Mouse (Mus musculus) kidney, postnatal 10 days (tissue): ENCODE results near the gene Uggt1.

ENCODE experiments used
- DNase-seq: peaks from one replicate; pipeline ENCODE4 v3.0.0; 2021; ENCODE audit warnings: mixed read lengths

Gene Uggt1

GRCm38 (mm10) chr1:36255871-36256640, 11.5 kb upstream of the Uggt1 start:
- peak; percentile 45 for DNase-seq

DNA sequence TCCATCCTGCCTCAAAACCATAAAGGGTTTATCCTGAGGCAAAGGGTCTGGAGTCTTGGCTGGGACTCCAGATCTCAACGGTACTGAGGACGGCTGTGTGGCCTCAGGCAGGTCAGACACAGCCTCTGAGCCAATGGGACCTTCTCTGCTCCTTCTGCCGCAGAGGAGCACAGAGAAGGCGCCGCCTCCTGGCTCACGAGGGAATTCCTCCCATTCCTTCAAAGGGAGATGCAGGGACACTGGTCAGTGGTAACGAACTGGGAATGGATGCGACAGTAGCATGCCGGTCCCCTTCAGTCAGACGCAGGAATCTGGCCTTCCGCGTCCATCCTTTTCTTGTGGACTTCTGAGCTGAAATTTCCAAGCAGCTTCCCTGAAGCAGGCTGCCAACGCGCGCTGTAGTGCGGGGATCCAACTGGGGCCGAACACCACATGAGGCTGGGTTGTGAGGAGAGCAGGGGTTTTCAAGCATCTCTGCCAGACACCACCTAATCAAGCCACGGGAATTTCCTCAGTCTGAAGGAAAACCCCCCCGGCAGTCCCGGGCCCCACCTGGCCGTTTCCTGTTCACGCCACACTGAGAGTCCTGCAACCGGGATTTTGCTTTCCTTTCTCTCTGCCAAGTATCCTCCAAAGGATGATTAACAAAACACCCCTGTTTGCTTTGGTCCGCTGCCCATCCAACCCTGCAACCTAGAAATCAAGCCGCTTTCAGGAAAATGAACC, 10.3 kb upstream of the Uggt1 start:
- peak; percentile 79 for DNase-seq

GRCm38 (mm10) chr1:36252791-36253190, 8.3 kb upstream of the Uggt1 start:
- peak; percentile 83 for DNase-seq

DNA sequence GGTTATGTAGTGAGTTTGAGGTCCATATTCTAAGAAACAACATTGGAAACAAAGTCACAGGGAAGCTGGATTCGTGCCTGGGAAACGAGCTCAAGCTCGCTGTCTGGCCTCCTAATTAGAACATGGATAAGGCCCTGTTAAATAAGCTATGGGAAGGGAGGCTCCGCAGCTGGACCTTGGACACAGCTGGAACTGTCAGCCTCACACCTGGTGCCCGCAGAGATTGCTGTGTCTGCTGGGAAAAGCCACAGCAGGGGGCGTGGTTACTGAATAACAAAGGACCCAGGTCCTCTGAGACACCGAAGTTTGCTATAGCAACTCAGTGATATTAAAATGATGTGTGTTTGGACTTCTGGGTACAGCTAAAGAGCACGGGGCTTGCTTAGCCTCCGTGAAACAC, 6.9 kb upstream of the Uggt1 start:
- DNase-seq = peak; percentile 32

DNA sequence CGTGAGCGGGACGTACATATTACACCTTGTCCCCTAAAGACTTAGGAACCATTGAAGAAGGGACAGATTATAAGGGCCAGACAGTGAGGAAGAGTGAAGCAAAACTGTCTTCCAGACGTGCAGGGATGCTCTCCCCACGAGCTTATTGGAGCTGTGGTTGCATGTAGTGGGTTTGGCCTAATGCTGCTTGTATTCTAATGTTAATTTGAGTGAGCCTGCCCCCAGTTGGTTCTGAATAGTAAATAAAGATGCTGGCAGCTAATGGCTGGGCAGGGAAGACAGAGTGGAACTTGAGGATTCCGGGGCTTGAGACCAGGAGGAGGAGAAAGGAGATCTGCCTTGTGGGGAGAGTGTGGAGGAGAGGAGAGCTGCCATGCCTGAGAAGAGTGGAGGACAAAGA, 2.2 kb upstream of the Uggt1 start:
- DNase-seq = no peak

DNA sequence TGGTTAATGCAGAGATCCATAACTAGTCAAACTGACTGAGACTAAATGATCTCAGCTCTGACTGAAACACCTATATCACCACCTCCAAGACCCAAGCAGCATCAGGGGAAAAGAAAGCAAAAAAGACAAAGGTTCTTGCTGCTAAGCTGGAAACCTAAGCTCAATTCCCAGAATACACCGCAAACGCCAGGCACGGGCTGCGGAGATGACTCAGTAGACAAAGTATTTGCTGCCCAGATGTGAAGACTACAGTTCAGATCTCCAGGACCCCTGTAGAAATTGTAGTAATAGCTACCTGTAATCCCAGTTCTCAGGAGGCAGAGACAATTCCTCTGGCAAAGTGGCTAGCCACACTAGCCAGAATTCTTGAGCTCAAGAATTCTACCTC, 302 bp upstream of the Uggt1 start:
- DNase-seq = no peak

GRCm38 (mm10) chr1:36243447-36244057, 968 bp downstream of the Uggt1 start:
- no peak for DNase-seq

DNA sequence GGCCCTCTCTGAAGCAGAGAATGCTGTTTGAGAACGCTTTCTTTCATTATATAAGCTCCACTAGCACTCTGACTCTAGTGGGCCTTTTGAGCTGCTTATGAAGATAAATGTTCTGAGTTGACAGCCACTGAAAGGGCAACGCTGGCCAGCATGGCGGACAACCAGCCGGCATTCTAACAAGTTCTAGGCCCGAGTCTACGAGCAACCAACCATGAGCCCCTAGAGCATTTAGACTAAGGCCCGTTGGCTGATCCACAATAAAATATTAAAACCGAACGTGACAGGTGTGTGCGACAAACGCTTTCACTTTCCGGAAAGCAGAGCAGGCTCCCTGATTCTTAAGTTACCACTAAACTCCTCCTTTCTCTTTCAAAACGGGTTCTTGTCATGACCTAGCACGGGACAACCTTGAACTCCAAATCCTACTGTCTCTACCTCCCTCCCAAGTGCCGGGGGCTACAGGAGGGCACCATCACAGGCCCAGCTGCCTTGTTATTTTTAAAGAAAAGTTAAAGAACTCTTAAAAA, 2.6 kb downstream of the Uggt1 start:
- no peak for DNase-seq

GRCm38 (mm10) chr1:36240176-36240575, 4.3 kb downstream of the Uggt1 start:
- DNase-seq = no peak

GRCm38 (mm10) chr1:36239396-36239795, 5.1 kb downstream of the Uggt1 start:
- no peak for DNase-seq

DNA sequence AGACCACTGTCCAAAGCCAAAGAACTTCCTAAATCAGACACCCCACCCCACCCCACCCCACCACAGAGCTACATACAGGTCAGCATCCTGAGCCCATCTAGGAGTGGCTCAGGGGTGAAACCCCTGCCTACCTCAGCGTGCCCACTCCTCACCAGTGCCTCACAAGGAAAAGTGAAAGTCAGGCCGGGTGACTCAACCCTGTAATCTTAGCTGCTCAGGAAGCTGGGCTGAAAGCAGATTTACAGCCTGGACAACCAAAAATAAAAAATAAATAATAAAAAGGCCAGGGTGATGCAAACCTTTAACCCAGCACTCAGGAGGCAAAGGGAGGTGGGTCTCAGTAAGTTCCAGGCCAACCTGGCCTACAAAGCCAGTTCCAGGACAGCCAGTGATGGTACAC, 8.7 kb downstream of the Uggt1 start:
- no peak for DNase-seq

GRCm38 (mm10) chr1:36235057-36235639, 9.4 kb downstream of the Uggt1 start:
- DNase-seq = no peak

GRCm38 (mm10) chr1:36233218-36233617, 11.3 kb downstream of the Uggt1 start:
- no peak for DNase-seq

DNA sequence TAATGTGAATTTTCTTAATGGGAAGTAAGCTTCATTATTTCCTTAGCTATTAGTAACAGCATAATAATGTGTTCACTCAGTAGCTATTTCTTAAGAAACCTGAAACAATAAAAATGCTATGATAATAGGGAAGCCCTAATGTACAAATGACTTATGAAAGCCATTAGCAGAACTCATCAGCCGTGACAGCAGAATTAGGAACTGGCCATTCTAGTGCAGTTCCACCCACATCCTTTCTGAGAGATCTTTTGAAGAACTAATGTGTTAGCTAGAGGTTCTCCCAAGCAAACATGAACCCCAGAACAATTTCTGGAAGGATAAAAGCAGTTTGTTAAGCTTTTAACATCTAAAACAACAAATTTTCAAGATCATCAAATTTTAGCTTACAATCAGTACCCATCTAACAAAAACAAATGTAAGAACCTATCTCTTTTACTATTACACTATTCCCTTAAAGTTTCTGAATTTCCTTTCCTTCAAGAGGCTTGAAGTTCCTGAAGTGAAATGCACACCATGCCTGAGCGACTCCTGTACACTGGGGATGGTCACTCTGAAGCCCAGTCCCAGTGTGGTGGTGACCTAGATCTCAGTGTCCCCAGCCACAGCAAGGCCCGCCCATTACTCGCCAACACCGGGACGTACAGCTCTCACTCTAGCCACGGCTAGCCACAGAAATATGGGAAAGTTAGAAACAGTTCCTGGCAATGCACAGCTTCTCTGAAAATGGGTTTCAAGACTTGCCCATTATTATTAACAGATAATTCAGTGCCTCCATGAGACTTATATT, 13.4 kb downstream of the Uggt1 start:
- no peak for DNase-seq

DNA sequence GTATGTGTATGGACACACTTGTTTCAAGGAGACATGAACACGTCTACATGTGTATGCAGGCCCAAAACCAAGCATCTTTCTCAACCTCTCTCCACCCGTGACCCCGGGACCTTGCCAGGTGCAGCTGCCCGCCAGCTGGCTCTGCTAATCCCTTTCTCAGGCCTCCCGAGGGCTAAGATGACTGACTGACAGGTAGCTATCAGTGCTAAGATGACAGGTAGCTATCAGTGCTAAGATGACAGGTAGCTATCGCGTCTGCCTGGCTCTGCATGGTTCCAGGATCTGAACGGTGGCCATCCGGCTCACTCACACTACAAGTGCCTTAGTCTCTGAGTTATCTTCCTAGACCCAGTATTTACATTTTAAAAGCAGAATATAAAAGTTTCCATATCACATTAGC, 16.1 kb downstream of the Uggt1 start:
- DNase-seq = no peak

- DNase-seq = no peak
Measured at GRCm38 (mm10) chr1:36224648-36225047, 19.9 kb downstream of the Uggt1 start.

DNA sequence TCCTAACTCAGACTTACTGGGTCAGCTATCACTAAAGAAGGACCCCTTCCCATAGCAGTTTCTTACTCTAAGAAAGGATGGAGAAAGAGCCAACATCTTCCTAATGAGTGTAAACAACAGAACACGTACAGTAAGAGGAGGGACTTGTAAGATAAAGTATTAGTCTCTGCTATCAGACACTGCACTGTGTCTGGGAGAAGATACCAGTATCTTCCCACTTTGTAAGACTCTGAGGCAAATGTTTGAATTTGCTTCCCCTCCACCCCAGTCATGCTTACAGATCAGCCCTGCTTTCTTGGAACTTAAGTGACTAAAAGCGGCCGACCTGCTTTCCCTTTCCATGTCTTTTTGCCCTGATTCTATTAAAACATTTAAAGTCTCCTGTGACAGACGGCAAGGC, 30.2 kb downstream of the Uggt1 start:
- no peak for DNase-seq

DNA sequence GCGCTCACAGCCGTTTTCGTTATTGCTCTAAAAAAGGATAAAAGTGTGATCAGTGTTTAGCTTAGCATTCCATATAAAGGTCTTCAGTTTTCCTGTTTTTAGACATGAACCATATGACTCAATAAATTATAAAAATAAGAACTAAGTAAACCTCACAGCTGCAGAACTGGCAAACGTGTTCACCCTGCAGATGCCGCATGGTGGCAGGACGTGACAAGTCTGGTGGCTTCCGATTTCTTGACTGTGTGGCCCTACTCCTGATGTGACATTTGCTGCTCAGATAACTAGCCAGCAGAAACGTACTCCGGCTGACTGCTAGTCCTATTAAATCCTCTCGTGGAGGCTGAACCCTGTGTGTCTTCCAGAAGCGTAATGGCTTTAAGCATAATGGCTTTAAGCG, 42.8 kb downstream of the Uggt1 start:
- no peak for DNase-seq

DNA sequence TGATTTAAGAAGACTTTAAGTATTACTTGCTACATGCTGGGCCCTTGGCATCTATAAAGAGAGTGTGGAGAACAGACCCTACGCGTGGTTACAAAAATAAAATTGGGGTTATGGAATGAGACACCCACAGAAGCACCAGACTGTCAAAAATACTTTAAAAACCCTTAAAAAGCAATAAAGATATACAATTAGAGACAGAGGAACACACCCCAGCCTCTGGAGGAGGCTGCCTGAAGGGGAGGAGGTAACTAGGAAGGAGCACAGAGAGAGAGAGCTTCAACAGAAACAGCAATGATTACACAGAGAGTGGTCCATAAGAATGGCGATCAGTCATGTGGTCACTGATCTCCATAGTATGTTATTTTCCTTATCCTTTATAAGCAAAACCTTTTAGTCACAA, 50.0 kb downstream of the Uggt1 start:
- DNase-seq = no peak

DNA sequence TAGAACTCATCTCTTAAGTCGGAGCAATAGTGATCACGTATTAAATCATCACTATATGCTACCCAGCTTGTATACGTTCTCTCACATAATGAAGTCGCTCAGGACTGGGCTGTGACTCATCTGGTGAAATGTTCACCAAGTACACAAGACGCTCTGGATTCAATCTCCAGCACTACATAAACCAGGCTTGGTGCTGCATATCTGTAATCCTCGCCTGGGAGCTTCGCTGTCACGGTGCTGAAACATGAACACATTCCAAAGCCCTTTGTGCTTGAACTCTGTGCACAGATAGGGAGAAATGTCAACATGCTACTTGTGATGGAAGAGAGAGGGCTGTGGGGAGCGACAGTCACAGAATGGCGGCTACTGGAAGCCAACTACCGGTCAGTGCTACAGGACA, 52.6 kb downstream of the Uggt1 start:
- no peak for DNase-seq

GRCm38 (mm10) chr1:36180038-36180437, 64.5 kb downstream of the Uggt1 start:
- DNase-seq = peak; percentile 22

GRCm38 (mm10) chr1:36173461-36173860, 71.1 kb downstream of the Uggt1 start:
- DNase-seq = no peak

DNA sequence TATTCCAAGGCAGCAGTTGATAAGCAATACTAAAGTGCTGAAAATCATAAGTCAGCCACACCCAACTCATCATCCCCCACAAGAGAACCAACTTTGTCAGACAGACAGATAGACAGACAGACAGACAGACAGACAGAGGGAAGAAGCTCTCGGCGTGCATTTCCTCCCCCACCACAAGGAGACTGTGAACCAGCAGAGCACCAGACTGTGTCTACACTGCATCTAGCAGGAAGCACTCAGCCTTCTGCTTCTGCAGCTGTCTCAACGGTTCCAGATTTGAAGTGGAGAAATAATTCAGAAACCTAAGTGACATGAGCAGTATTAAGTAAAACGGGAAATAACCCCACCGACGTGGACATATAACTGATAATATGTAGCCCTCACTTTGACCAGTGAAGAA, 71.6 kb downstream of the Uggt1 start:
- DNase-seq = no peak
